Mouse (Mus musculus) kidney, adult 11 months (tissue): ENCODE data around the gene Rrp12.
A peak's percentile ranks its signal among the peaks of the same experiment; 100 is the strongest.
"Not testable (repeated sequence)": the region's sequence is repeated elsewhere in the genome, so short reads cannot be mapped to it uniquely, and the experiment has no call there.

ENCODE experiments used
- DNase-seq: peaks from one replicate; pipeline ENCODE4 v3.0.0; 2022

Rrp12 gene

GRCm38 (mm10) chr19:41906311-41907078, 10.5 kb upstream of the Rrp12 start:
- no peak for DNase-seq

- no peak for DNase-seq
Observed at GRCm38 (mm10) chr19:41905246-41905645, 9.3 kb upstream of the Rrp12 start.

GRCm38 (mm10) chr19:41902848-41903593, 7.0 kb upstream of the Rrp12 start:
- no peak for DNase-seq

- no peak for DNase-seq
Observed at GRCm38 (mm10) chr19:41901696-41902095, 5.7 kb upstream of the Rrp12 start.

- no peak for DNase-seq
Observed at GRCm38 (mm10) chr19:41900495-41901090, 4.6 kb upstream of the Rrp12 start.

- DNase-seq = peak; percentile 21
Observed at GRCm38 (mm10) chr19:41898860-41899259, 2.9 kb upstream of the Rrp12 start.

GRCm38 (mm10) chr19:41896319-41896711, 342 bp upstream of the Rrp12 start:
- DNase-seq = no peak

- no peak for DNase-seq
Observed at GRCm38 (mm10) chr19:41894959-41895358, 1.0 kb downstream of the Rrp12 start.

- DNase-seq = peak; percentile 26
Observed at GRCm38 (mm10) chr19:41888191-41888590, 7.8 kb downstream of the Rrp12 start.

- DNase-seq = no peak
Observed at GRCm38 (mm10) chr19:41883882-41884281, 12.1 kb downstream of the Rrp12 start.

GRCm38 (mm10) chr19:41881842-41882241, 14.1 kb downstream of the Rrp12 start:
- no peak for DNase-seq

GRCm38 (mm10) chr19:41874356-41874755, 21.6 kb downstream of the Rrp12 start:
- DNase-seq = no peak

- no peak for DNase-seq
Observed at GRCm38 (mm10) chr19:41872285-41872684, 23.7 kb downstream of the Rrp12 start.

GRCm38 (mm10) chr19:41869946-41870345, 26.0 kb downstream of the Rrp12 start:
- not testable (repeated sequence) for DNase-seq

GRCm38 (mm10) chr19:41869296-41869695, 26.7 kb downstream of the Rrp12 start:
- no peak for DNase-seq

- DNase-seq = no peak
Observed at GRCm38 (mm10) chr19:41866707-41867106, 29.3 kb downstream of the Rrp12 start.

- no peak for DNase-seq
Observed at GRCm38 (mm10) chr19:41857816-41858310, 38.1 kb downstream of the Rrp12 start.

GRCm38 (mm10) chr19:41857086-41857762, 38.7 kb downstream of the Rrp12 start:
- no peak for DNase-seq

GRCm38 (mm10) chr19:41852423-41852822, 43.5 kb downstream of the Rrp12 start:
- no peak for DNase-seq

GRCm38 (mm10) chr19:41850719-41851543, 45.0 kb downstream of the Rrp12 start:
- no peak for DNase-seq

- DNase-seq = no peak
Observed at GRCm38 (mm10) chr19:41850021-41850718, 45.8 kb downstream of the Rrp12 start.
